Comparison of ENCODE assay signal across 8 mouse cellular contexts in genomic region chr4:32799966-32800576, GRCm38 (mm10). TPM values are rescaled to one million over a fixed set of nuclear protein-coding genes. Genes with fewer than 3 reads are reported as not detected.
A peak's percentile ranks its signal among the peaks of the same experiment; 100 is the strongest.
DNase-seq lines count a peak whose midpoint lies in the region; ATAC-seq lines count a peak whose summit lies in the region.

Lyrm2 (plus strand) TSS chr4:32800253.

- DNase-seq in MN1 (ENCODE audit: low spot score) = peak; percentile 79
- DNase-seq in cerebellum, adult 8-10 months = peak; percentile 79
- peak; percentile 89 for DNase-seq in hindbrain, embryonic 10.5 days (ENCODE audit: low spot score)
- peak; percentile 81 to 83 for DNase-seq in layer of hippocampus, postnatal 10 days (ENCODE audit: low spot score in 2 of 2)
- peak; percentile 82 for DNase-seq in lung, postnatal 10 days
- DNase-seq in ovary, postnatal 36 days (ENCODE audit: low spot score) = peak; percentile 81
- peak; percentile 85 for DNase-seq in thymus, postnatal 25 days

- H3K36me3 ChIP-seq in hindbrain, embryonic 10.5 days = peaks cover 30% of the 10 kb centered on the region

- 0 out of 2 replicates have a peak, but pooled peaks cover 3% of the 10 kb centered on the region for H3K9me3 ChIP-seq in hindbrain, embryonic 10.5 days

- ATAC-seq in frontal cortex, adult (ENCODE audit: low TSS enrichment) = peak; percentile 99

- WGBS in hindbrain, embryonic 10.5 days = under 1% methylated on average over 53 of the region's 53 CpGs

- H3K27ac ChIP-seq in hindbrain, embryonic 10.5 days = peak within 1 kb of the TSS; percentile 99

- peaks cover 11% of the 10 kb centered on the region for H3K4me1 ChIP-seq in hindbrain, embryonic 10.5 days (replicated peaks)

- H3K27me3 ChIP-seq in hindbrain, embryonic 10.5 days (ENCODE audit: insufficient read depth, poor library complexity, severe bottlenecking) = no peaks in the 10 kb centered on the region

- H3K4me3 ChIP-seq in hindbrain, embryonic 10.5 days = peak within 1 kb of the TSS; percentile 90

RNA-seq across cellular contexts. Expression of gene Lyrm2, which starts in this region (rescaled TPM):
- polyA plus RNA-seq in hindbrain, embryonic 10.5 days (2016; fragmentation: Nextera tagmentation; extraction: Ambion mirVana) = 115 and 142 TPM in 2 replicates
- 10 to 100 TPM; 46.7 to 50.4 TPM for total RNA-seq in layer of hippocampus, postnatal 10 days (2021)

Comparison
In these comparisons a context has a peak if more than half of its experiments do, and no peak if none do; other contexts are left out.
1. Peak in every context shown above with its lines: DNase-seq, ATAC-seq, H3K4me3 ChIP-seq and H3K27ac ChIP-seq.